Mouse (Mus musculus): ENCODE measurements around the gene Itgav. TPM values are rescaled to one million over a fixed set of nuclear protein-coding genes. Genes with fewer than 3 reads are reported as not detected.

The Itgav gene
- total RNA-seq (2021), result 100 to 1,000 TPM; 100 to 105 TPM
- long read RNA-seq, experiment 1, full-length matches to known transcripts, result 4 of 28 reads
- long read RNA-seq, experiment 1, partial matches to known transcripts, result 4 of 28 reads
- long read RNA-seq, experiment 1, other reads (novel, unspliced or antisense), result 20 of 28 reads
- long read RNA-seq, experiment 2, full-length matches to known transcripts, result 7 of 26 reads
- long read RNA-seq, experiment 2, partial matches to known transcripts, result 8 of 26 reads
- long read RNA-seq, experiment 2, other reads (novel, unspliced or antisense), result 11 of 26 reads

GRCm38 (mm10) chr2:83723921-83724826, at the start of gene Itgav:
Gene Itgav, plus strand, starts transcription at chr2:83724397.
- DNase-seq (ENCODE audit: low spot score in 2 of 2), result peak; percentile 78 to 85
- intact Hi-C loops (cut with DNase I), result loop anchor here (2.0 to 5.0 kb wide), 2 partner anchors 21 to 48 kb away; no protein-coding TSS in a partner anchor

- intact Hi-C loops (cut with DNase I), result no loop called here
- DNase-seq (ENCODE audit: low spot score in 2 of 2), result no peak
These were observed 49.8 kb upstream of the Itgav start for GRCm38 (mm10) chr2:83674421-83674820.

- DNase-seq (ENCODE audit: low spot score in 2 of 2), result no peak
- intact Hi-C loops (cut with DNase I), result no loop called here
These were observed 49.3 kb upstream of the Itgav start for GRCm38 (mm10) chr2:83674896-83675295.

GRCm38 (mm10) chr2:83675681-83676080, 48.5 kb upstream of the Itgav start:
- intact Hi-C loops (cut with DNase I), result no loop called here
- DNase-seq (ENCODE audit: low spot score in 2 of 2), result no peak

DNA sequence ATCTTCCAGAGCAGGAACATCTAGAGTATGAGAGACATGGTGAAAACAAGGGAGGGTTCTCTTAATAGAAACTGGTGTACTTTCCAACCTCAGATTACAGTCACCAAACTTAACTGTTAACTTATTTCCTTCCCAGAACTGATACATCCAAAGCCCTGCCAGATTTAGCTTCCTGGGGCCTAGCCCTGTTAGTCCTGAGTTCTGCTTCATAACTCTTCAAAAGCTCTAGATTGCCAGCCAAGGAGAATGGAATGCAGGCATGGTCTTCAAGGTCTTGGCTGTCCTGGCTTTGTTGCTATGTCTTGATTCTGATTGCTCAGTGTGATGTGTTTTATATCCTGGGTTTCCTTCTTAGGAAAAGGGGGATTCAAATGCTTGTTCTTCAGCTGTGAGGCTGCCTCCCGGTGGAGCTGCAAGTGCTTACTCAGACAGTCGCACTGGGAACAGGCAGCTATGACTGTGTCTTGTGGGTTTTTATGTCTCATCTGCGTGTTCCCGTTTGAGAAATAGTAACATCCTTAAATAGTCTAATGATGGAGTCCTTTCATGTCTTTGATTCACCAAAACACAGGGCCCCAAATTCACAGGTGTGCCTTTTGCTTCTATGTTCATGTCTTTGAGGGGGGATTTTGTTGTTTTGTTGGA, 47.8 kb upstream of the Itgav start:
- no peak for DNase-seq (ENCODE audit: low spot score in 2 of 2)
- intact Hi-C loops (cut with DNase I), result no loop called here

DNA sequence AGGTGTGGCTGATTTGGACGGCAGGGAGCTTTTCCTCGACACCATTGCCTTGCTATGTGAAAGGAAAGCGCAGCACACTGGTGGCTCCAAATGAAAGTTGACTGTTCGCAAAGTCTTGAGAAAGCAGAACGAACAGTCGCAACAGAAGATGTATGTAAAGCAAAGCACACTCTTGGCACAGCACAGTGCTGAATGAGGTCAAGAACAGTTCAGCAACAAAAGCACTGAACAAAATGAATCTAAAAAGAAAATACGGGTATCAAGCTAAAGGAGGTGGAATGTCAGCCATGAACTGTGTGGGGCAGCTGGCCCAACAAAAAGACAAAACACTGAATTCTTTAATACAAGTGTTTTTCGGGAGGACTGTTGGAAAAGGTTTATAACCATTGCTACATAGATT, 42.9 kb upstream of the Itgav start:
- intact Hi-C loops (cut with DNase I), result no loop called here
- no peak for DNase-seq (ENCODE audit: low spot score in 2 of 2)

DNA sequence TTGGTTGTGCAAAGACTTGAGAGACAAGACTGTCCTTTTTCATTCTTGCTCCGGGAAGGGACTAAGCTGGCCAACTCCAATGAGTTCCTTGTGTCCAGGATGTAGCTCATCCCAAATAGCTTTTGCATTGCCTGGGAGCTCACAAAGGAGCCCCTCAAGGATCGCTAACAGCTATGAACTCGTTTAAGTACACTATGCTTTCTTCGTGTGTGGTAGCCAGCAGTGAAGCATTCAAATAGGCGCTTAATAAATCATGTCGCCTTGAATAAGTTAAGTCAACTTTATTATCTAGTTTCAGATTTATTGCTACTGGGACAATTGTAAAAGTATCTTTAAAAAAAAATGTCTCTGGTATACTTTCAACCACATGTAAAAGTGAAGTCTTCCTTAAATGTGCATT, 42.4 kb upstream of the Itgav start:
- intact Hi-C loops (cut with DNase I), result no loop called here
- DNase-seq (ENCODE audit: low spot score in 2 of 2), result no peak

GRCm38 (mm10) chr2:83682282-83682681, 41.9 kb upstream of the Itgav start:
- no peak for DNase-seq (ENCODE audit: low spot score in 2 of 2)
- intact Hi-C loops (cut with DNase I), result no loop called here

- intact Hi-C loops (cut with DNase I), result no loop called here
- no peak for DNase-seq (ENCODE audit: low spot score in 2 of 2)
These were observed 40.3 kb upstream of the Itgav start for GRCm38 (mm10) chr2:83683731-83684519.

GRCm38 (mm10) chr2:83684691-83685090, 39.5 kb upstream of the Itgav start:
- DNase-seq (ENCODE audit: low spot score in 2 of 2), result no peak
- intact Hi-C loops (cut with DNase I), result no loop called here

DNA sequence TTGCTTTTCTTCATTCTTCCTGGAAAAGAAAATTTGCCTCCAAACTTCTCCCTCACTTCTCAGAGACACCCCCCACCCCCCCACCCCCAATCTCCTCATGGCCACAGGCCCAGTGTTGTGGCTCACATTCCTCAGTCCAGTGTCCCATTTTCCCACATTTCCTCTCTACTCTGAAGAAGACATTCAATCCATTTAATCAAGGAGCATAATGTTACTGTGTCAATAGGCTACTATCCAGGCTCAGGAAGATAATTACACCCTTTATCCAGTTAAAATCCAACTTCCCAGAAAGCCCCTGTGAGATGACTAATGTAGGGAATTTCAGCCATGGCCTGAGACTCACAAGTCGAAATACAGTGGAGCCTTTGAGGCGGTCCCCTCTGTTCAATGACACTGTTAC, 33.8 kb upstream of the Itgav start:
- peak in 1 of 2 experiments; percentile 12 for DNase-seq (ENCODE audit: low spot score in 2 of 2)
- intact Hi-C loops (cut with DNase I), result no loop called here

DNA sequence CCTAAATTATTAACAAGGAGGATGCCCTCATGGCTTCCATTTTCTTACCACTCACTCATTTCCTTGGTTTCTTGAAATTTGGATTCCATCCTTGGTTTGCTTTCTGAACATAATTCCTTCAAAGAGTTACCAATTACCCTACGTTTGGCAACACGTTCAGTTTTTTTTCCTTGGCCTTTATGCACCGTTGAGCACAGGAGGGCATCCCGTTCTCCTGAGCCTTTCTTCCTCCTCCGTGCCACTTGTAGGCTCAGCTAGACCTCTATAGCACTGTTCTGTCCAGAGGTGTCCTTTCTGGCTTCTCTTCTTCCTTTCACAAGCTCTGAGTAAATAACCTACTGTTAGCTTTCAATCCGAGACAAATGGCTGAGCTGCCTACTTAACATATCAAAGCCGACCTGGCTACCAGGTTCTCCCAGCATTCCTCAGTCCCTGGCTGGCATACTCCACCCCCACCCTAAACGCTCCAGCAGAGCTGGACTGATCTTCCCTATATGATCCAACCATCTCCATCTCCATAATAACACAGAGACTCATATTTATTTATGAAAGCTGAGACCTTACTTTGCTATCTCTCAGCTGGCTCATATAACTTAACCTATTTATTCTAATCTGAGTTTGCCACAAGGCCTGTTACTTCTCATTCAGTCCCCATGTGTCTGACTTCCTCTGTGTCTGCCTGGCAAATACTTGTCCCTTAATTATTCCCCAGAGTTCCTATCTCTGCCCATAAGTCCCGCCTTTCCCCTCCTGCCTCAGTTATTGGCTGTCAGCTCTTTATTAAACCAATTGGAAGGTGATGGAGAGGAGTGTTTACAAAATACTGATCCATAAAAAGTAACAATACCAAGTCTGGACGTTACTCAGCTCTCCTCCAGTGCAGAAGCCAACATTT, 31.3 kb upstream of the Itgav start:
- intact Hi-C loops (cut with DNase I), result no loop called here
- DNase-seq (ENCODE audit: low spot score in 2 of 2), result no peak

DNA sequence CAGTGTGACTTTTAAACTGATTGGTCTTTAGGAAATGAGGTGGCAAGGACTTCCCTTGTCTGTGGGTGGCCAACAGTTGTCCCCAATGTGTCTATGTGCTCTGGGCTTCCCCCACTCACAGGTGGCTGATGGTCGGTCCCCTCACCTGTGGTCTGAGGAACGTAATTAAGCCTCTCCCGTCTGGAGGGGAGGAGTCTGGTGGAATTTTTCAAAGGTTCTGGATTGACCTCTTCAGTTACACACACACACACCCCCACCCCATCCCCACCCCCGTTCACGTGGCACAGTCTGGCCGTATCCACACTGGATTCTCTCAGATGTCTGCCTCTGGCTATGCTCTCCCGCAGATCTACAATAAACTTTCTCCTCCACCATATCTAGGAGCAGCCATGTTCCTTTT, 30.1 kb upstream of the Itgav start:
- intact Hi-C loops (cut with DNase I), result no loop called here

DNA sequence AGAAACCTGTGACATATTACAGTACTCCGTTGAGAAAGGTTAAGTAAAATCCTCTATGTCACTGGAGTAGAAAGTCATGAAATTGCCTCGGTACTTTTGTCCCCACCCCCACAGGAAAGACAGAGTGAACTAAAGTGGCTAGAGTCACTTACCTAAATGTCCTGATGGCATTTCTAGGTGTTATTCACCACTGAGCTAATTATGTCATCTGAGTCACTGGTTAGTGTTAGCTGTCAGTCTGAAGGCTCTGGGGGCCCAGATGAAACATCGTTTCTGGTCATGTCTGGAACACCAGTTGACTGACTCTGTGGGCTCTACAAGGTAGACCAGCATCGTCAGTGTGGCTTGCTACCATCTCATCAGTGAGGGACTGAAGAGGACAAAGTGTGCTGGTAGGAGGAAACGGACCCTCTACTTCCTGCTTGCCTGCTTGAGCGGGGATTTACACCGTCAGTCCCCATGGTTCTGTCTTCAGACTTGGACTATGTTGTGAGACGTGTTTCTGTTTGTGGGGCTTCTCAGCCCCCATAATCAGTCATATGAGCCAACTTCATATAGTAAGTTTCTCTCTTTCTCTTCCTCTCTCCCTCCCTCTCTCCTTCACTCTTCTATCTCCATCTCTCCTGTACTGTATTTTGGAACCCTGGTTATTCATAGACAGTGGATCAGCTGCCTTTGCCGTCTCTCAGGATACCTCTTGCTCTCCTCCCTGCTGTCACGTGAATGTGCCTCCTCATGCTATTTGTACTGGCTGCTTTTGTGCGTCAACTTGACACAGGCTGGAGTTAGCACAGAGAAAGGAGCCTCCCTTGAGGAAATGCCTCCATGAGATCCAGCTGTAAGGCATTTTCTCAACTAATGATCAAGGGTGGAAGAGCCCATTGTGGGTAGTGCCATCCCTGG, 28.6 kb upstream of the Itgav start:
- DNase-seq (ENCODE audit: low spot score in 2 of 2), result no peak
- intact Hi-C loops (cut with DNase I), result no loop called here

More for the DNA sequence above, 30.1 kb upstream of the Itgav start:
- no peak for DNase-seq (ENCODE audit: low spot score in 2 of 2)

DNA sequence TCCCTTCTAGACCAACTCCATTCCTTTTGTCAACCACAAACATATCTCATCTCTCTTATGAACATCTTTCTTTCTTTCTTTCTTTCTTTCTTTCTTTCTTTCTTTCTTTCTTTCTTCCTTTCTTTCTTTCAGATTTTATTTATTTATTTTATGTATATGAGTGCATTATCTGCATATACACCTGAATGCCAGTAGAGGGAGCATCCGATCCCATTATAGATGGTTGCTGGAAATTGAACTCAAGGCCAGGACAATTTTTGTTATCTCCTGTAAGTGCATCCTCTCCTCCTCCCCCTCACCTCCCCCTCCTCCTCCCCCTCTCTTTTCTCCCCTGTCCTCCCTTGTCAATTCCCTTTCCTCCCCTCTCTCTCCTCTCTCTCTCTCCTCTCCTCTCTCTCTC, 25.7 kb upstream of the Itgav start:
- DNase-seq (ENCODE audit: low spot score in 2 of 2), result no peak
- intact Hi-C loops (cut with DNase I), result no loop called here

DNA sequence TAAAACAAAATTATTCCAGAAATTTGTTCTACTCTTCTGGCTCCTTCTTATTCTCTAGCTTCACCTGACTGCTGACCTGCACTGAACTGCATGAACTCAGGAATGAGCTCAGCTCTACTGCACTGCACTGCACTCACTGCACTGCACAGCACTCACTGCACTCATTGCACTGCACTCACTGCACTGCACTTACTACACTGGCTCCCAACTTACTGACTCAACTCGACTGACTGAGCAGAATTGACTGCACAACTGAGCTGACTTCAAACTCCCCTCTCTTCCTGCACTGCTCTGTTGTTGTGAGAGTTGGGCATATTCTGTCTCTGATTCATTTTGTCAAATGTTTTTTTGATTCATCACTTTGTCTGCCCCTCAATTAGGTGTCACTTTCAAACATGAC, 24.9 kb upstream of the Itgav start:
- intact Hi-C loops (cut with DNase I), result no loop called here
- no peak for DNase-seq (ENCODE audit: low spot score in 2 of 2)

DNA sequence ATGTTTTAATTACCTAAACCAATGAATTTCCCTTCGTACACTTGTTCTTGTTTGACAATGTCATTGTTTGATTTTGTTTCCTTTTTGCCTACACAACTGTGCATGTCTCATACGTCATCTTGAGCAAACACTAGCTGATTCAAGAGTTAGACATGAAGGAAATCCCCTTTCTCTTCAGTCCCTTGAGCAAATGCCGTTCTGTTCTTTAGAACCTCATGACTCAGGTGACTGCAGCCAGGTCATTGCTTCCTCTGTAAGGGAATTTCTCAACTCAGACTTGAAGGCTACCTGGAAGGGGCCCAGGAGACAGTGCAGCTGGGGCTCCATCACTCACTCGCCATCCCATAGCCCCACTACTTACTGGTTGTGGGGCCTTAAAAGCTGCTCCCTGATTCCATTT, 23.5 kb upstream of the Itgav start:
- intact Hi-C loops (cut with DNase I), result no loop called here
- no peak for DNase-seq (ENCODE audit: low spot score in 2 of 2)

DNA sequence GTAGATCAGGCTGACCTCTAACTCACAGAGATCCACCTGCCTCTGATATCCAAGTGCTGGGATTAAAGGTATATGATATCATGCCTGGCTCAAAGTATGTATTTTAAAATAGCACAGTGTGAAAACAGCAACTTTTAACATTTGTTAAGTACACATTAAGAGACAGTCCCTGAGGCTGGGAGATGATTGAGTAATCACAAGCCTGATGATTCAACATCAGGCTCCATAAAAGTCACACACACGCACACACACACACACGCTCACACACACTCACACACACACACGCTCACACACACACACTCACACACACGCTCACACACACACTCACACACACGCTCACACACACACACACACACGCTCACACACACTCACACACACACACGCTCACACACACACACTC, 21.8 kb upstream of the Itgav start:
- intact Hi-C loops (cut with DNase I), result loop anchor here (2.0 kb wide), 1 partner anchor 20 kb away; no protein-coding TSS in a partner anchor
- no peak for DNase-seq (ENCODE audit: low spot score in 2 of 2)

Data from left cerebral cortex, postnatal 14 days (tissue).